Mouse (Mus musculus): ENCODE measurements around the gene Neurl3.

Neurl3 gene

DNA sequence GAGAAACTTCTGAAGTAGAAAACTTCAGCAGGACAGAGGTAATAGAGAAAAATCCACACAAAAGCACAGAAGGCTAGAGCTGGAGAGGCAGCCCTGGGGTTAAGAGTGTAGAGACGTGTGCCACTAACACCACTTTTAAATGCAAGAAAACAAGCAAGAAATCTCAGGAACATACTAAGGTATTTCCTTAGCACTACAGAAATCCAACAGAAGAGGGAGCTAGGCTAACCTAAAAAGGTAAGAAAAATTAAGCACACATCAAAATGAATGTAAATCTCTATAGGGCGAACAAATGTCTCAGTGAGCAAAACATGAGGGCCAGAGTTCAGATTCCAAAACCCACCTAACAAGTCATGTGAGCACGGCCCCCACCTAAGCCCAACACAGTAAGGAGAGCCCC is 49.8 kb downstream of the Neurl3 start:
- DNase-seq (ENCODE audit: extremely low spot score, low read depth, low spot score): no peak
